Mouse (Mus musculus): ENCODE results near the gene Lrrc75a. TPM values are rescaled to one million over a fixed set of nuclear protein-coding genes. Genes with fewer than 3 reads are reported as not detected.
"Not testable (repeated sequence)": the region's sequence is repeated elsewhere in the genome, so short reads cannot be mapped to it uniquely, and the experiment has no call there.

Gene Lrrc75a
- polyA plus RNA-seq, 1 experiment from 2014 or later = 15.9 TPM

- Histone ChIP-seq H3K36me3 (peaks cover 13% of the 10 kb centered on the region), H3K27me3 (replicated peaks) (no peaks in the 10 kb centered on the region), H3K27ac (no peak overlapping the region), H3K4me3 (no peak overlapping the region), H3K4me2 (replicated peaks) (no peak overlapping the region), H3K4me1 (no peaks in the 10 kb centered on the region), H3K9ac (no peak overlapping the region), H3K9me3 (no peaks in the 10 kb centered on the region)
- WGBS = 88% methylated on average over 6 of the region's 6 CpGs
- no peak for ATAC-seq (ENCODE audit: low FRiP score, low read depth)
These were observed 15.9 kb upstream of the Lrrc75a start for GRCm38 (mm10) chr11:62664250-62664649.

DNA sequence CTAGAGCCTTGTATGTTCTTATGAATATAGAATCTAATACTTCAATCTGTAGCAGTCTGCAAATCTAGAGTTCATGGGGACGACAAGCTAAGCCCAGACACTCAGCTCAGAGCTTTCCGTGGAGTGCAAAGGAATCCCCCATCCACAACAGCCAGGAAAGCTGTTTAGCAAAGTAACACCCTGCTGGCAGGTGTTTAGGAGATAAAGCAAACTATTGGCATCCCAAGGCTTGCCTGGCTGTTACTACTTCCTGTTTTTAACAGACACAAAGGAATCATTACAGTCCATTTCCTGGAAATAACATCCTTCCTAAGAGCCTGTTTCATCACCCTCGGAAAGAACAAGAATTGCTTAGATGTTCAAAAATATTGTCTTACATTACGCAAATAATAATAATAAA lies 12.6 kb upstream of the Lrrc75a start:
- Histone ChIP-seq H3K4me1 (no peaks in the 10 kb centered on the region), H3K4me2 (replicated peaks) (no peak overlapping the region), H3K27ac (no peak overlapping the region), H3K36me3 (peaks cover 8% of the 10 kb centered on the region), H3K4me3 (no peak overlapping the region), H3K27me3 (replicated peaks) (no peaks in the 10 kb centered on the region), H3K9ac (no peak overlapping the region), H3K9me3 (no peaks in the 10 kb centered on the region)
- ATAC-seq (ENCODE audit: low FRiP score, low read depth) = no peak
- 56% methylated on average over 4 of the region's 4 CpGs for WGBS

- Histone ChIP-seq H3K27ac (no peak overlapping the region), H3K36me3 (no peaks in the 10 kb centered on the region)
- ATAC-seq (ENCODE audit: low FRiP score, low read depth) = no peak
These were observed 3.8 kb upstream of the Lrrc75a start for GRCm38 (mm10) chr11:62652080-62652479.

DNA sequence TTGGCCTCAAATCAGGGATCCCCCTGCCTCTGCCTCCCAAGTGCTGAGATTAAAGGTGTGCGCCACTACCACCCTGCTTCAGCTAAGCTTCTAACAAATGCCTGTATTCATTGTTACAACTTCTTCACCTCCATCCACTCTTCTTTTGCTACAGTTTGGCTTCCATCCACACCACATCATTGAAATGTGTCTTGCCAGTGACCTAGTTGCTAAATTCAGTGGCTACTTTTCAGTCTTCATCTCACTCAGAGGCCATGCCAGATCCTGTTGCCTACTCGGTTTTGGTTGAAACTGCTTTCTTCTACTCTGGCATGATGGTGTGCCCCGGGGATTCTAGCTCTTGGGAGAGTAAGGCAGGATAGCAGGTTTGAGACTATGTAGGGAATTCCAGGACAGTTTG lies 3.2 kb upstream of the Lrrc75a start:
- no peak overlapping the region for H3K9ac ChIP-seq
- no peak overlapping the region for H3K4me3 ChIP-seq
- H3K4me1 ChIP-seq = peaks cover 20% of the 10 kb centered on the region
- H3K27me3 ChIP-seq (replicated peaks) = no peaks in the 10 kb centered on the region
- H3K9me3 ChIP-seq = no peaks in the 10 kb centered on the region
- WGBS = 90% methylated on average over 3 of the region's 3 CpGs
- H3K36me3 ChIP-seq = no peaks in the 10 kb centered on the region
- H3K4me2 ChIP-seq (replicated peaks) = no peak overlapping the region
- no peak for ATAC-seq (ENCODE audit: low FRiP score, low read depth)
- H3K27ac ChIP-seq = no peak overlapping the region

More at GRCm38 (mm10) chr11:62652080-62652479, 3.8 kb upstream of the Lrrc75a start:
- 92% methylated on average over 3 of the region's 3 CpGs for whole genome bisulfite sequencing
- Histone ChIP-seq H3K4me3 (no peak overlapping the region), H3K4me1 (peaks cover 16% of the 10 kb centered on the region), H3K9ac (no peak overlapping the region), H3K4me2 (replicated peaks) (no peak overlapping the region), H3K27me3 (replicated peaks) (no peaks in the 10 kb centered on the region), H3K9me3 (no peaks in the 10 kb centered on the region)

DNA sequence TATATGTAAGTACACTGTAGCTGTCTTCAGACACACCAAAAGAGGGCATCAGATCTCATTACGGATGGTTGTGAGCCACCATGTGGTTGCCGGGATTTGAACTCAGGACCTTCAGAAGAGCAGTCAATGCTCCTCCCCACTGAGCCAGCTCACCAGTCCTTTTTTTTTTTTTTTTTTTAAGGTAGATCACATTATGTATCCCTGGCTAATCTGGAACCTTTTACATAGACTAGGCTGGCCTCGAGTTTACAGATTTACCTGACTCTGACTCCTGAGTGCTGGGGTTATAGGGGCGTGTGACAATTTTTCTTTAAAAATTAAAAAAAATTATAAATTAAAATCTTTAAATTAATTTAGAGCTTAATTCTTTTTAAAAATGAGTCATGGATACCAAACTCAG lies 1.5 kb upstream of the Lrrc75a start:
- H3K4me3 ChIP-seq; H3K9me3 ChIP-seq; H3K27ac ChIP-seq; H3K36me3 ChIP-seq; ATAC-seq (ENCODE audit: low FRiP score, low read depth); H3K27me3 ChIP-seq (replicated peaks); H3K9ac ChIP-seq: not testable (repeated sequence)
- peaks cover 38% of the 10 kb centered on the region for H3K4me1 ChIP-seq
- 90% methylated on average over 4 of the region's 4 CpGs for WGBS
- peak overlapping the region; percentile 96 for H3K4me2 ChIP-seq (replicated peaks)

DNA sequence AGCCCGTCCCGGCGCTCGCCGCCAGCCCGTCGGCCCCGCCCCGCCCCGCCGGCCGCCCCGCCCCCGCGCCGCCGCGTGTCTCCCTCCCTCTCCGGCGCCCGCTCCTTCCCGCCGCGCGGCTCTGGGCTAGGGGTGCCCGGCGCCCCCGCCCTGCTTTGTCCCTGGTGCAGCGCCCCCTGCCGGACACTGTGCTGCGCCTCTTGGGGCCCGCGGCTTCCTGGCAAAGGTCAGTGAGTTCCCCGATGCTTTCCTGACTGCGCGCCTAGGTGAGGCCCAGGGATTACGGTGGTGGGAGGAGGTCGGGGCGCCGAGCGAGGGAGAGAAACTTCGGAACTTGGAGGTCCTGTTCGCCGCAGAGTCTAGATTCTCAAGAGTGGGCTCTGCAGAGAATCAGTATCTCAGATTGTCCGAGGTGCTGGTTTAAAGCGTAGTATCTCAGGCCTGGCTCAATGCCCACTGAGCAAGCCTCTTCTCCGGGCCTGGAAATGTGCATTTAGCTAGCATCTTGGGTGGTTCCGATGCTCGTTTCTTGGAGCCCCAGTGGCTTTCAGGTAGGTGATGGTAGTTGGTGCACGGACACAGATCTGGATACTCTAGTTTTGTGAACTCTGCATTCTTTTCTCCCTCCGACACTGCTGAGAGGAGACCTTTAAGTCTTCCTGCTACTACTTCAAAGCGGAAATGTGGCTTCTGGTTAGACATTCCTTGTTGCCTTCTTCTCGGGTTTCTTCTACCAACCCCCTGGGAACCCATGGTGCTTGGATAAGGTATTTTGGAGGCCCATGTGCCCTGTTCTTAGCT lies 468 bp upstream of the Lrrc75a start, which contains the start of gene Mmgt2:
Gene Mmgt2 (plus strand): TSS at position 74 of the 801 bp plus-strand sequence.
- Histone ChIP-seq H3K9me3 (no peaks in the 10 kb centered on the region), H3K27me3 (replicated peaks) (no peaks in the 10 kb centered on the region), H3K36me3 (no peaks in the 10 kb centered on the region), H3K4me3 (peak within 1 kb of the TSS; percentile 74), H3K27ac (0 out of 2 replicates have a peak within 1 kb of the TSS, but pooled peaks have one; percentile 17), H3K4me1 (peaks cover 39% of the 10 kb centered on the region), H3K4me2 (replicated peaks) (peak within 1 kb of the TSS; percentile 96), H3K9ac (peak within 1 kb of the TSS; percentile 83)
- WGBS = 1% methylated on average over 32 of the region's 53 CpGs
- peak; percentile 89 for ATAC-seq (ENCODE audit: low FRiP score, low read depth)

DNA sequence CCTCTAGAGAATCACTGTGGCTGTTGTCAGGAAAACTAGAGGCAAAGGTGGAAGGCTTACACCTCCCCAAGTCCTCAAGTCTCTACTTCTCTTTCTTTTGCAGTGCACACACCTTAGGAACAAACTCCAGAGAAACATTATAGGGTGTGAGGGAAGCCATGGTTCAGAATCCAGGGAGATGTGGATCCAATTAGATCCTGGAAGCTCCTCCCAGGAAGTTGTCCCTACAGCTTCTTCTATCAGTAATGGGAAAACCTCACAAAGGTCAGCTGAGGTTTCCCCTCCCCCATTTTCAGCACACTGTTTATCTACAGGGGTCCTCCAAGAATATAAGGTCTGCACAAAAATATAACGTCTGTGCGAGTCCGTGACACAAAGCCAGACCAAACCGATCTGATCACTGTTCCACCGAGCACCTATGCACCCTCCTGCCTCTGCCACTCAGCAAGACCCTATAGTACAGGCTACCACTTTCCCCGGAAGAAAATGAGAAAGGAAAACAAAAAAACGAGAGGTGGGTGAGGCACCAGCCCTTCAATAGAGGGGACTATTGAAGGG lies 1.3 kb downstream of the Lrrc75a start:
- Histone ChIP-seq H3K4me2 (replicated peaks) (peak overlapping the region; percentile 96), H3K9ac (no peak overlapping the region), H3K27ac (no peak overlapping the region), H3K4me3 (peak overlapping the region; percentile 74), H3K27me3 (replicated peaks) (no peaks in the 10 kb centered on the region), H3K9me3 (no peaks in the 10 kb centered on the region), H3K36me3 (no peaks in the 10 kb centered on the region), H3K4me1 (peaks cover 42% of the 10 kb centered on the region)
- no peak for ATAC-seq (ENCODE audit: low FRiP score, low read depth)
- WGBS = 56% methylated on average over 7 of the region's 7 CpGs

GRCm38 (mm10) chr11:62646495-62646843 lies 1.9 kb downstream of the Lrrc75a start:
- 58% methylated on average over 4 of the region's 4 CpGs for WGBS
- H3K9ac ChIP-seq = 0 out of 2 replicates have a peak overlapping the region, but pooled peaks have one; percentile 5
- no peak overlapping the region for H3K4me3 ChIP-seq
- peaks cover 42% of the 10 kb centered on the region for H3K4me1 ChIP-seq
- H3K27me3 ChIP-seq (replicated peaks) = no peaks in the 10 kb centered on the region
- no peaks in the 10 kb centered on the region for H3K9me3 ChIP-seq
- ATAC-seq (ENCODE audit: low FRiP score, low read depth) = no peak
- H3K36me3 ChIP-seq = no peaks in the 10 kb centered on the region
- H3K4me2 ChIP-seq (replicated peaks) = peak overlapping the region; percentile 96
- no peak overlapping the region for H3K27ac ChIP-seq

DNA sequence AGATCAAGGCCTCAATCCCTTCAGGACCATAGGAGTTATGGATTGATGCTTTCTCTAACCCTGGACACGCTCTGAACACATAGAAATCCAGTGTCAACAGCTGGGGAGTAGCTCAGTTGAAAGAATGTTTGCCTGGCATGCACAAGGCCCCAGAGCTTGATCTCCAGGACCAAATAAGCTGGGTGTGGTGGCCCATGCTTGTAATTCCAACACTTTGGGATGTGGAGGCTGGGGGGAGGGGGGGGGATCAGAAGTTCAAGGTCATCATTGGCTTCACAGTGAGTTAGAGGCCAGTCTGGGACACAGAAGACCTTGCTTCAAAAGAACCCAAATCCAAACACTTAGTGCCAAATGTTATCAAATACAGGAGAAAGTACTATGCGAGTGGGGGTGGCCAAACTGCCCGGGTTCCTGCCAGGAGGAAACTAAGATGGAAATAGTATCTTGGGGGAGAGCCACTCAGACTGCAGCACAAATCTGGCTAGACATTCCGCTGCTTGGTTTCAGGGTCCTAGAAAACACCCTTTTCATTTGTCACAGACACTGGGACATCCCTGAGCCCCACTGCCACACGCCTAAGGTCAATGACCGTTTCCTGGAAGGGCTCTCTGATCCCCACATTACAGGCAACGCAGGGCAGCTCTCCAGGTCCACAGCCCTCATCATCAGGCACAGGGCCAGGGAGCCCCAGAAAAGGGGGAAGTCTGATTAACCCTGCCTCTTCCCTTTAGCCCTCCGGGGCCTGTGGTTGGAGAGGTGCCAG lies 2.4 kb downstream of the Lrrc75a start:
- Histone ChIP-seq H3K36me3 (no peaks in the 10 kb centered on the region), H3K4me1 (peaks cover 42% of the 10 kb centered on the region), H3K4me3 (no peak overlapping the region), H3K9ac (0 out of 2 replicates have a peak overlapping the region, but pooled peaks have one; percentile 5), H3K27ac (no peak overlapping the region), H3K27me3 (replicated peaks) (no peaks in the 10 kb centered on the region), H3K4me2 (replicated peaks) (peak overlapping the region; percentile 96), H3K9me3 (no peaks in the 10 kb centered on the region)
- 53% methylated on average over 8 of the region's 8 CpGs for WGBS
- no peak for ATAC-seq (ENCODE audit: low FRiP score, low read depth)

DNA sequence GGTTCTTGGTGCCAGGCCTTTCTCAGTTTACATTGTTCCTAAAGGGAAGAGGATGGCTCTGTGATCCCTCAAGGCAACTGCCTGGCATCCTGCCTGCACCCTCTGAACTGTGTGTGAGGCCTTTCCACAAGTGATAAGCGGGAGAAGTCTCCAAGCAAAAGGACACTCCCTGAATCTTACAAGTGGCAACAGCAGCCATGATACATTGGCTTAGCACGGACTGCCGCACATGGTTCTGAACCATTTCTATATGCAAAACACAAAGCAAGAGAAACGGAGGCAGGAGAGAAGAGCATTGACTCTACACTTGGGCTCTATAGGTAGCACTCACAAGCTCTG lies 3.0 kb downstream of the Lrrc75a start:
- no peak for ATAC-seq (ENCODE audit: low FRiP score, low read depth)
- Histone ChIP-seq H3K27me3 (replicated peaks) (no peaks in the 10 kb centered on the region), H3K4me1 (peaks cover 42% of the 10 kb centered on the region), H3K9ac (no peak overlapping the region), H3K4me2 (replicated peaks) (peak overlapping the region; percentile 96), H3K27ac (no peak overlapping the region), H3K36me3 (no peaks in the 10 kb centered on the region), H3K9me3 (no peaks in the 10 kb centered on the region), H3K4me3 (no peak overlapping the region)
- WGBS = 92% methylated on average over 4 of the region's 4 CpGs

- Histone ChIP-seq H3K27ac (no peak overlapping the region), H3K4me3 (no peak overlapping the region), H3K9me3 (no peaks in the 10 kb centered on the region), H3K9ac (no peak overlapping the region), H3K4me1 (peaks cover 42% of the 10 kb centered on the region), H3K27me3 (replicated peaks) (no peaks in the 10 kb centered on the region), H3K4me2 (replicated peaks) (no peak overlapping the region), H3K36me3 (no peaks in the 10 kb centered on the region)
- ATAC-seq (ENCODE audit: low FRiP score, low read depth) = no peak
- 90% methylated on average over 5 of the region's 5 CpGs for WGBS
These were observed 3.6 kb downstream of the Lrrc75a start for GRCm38 (mm10) chr11:62644602-62645336.
